Mouse (Mus musculus): ENCODE measurements around the gene Car5a.

DNA sequence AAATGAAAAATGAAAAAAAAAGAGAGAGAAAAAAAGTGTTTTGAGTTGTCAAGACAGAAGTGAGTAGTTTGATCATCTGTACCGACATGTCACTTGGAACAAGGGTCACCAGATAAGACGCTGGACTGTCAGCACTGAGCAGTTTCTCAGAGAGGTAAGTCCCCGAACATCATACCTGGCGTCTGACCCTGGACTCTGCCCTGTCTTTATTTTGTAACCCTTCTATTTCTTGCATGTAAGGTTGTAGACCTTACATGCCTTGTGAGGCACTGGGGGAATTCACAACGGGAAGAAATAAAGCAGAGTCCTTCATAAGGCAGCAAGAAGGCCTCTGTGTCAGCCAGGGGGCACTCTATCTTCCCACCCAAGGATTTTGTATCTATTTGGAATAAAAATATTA is 20.0 kb downstream of the Car5a start:
- no peak for TF ChIP-seq POLR2A (IDR thresholded peaks at IDR 0.05; ENCODE audit: extremely low read depth, insufficient read depth, low read length)
- TF ChIP-seq CTCF (IDR thresholded peaks at IDR 0.05; ENCODE audit: low read depth, low read length) = no peak

All from liver, adult 2 months (tissue).